Mouse (Mus musculus) thymus, adult 18-20 months (tissue): Measurements from ENCODE around the gene Slc16a1.

Source experiments
- DNase-seq, 2 experiments: peaks; one replicate each; pipeline ENCODE4 v3.0.0; 2022; ENCODE audit warnings: mixed read lengths in 2 of 2

Gene Slc16a1

DNA sequence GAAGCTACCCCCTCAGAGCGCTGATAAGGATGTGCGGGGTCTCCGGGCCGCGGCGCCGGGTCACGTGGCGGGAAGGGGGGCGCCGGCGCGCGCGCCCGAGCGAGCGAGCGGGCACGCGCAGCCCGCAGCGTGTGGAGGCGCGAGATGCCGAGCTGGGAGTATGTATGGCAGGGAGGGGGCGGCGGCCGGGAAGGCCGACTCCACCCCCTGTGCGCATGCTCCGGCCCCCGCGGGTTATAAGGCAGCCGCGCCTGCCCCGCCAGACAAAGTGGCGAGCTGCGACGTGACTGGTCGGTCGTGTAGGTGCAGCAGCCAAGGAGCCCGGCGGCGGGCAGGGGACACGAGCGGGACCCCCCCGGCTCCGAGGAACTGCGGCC lies at the start of gene Slc16a1:
Gene Slc16a1 (plus strand): TSS at position 266 of the 377 bp plus-strand sequence.
- peak; percentile 91 to 93 for DNase-seq

DNA sequence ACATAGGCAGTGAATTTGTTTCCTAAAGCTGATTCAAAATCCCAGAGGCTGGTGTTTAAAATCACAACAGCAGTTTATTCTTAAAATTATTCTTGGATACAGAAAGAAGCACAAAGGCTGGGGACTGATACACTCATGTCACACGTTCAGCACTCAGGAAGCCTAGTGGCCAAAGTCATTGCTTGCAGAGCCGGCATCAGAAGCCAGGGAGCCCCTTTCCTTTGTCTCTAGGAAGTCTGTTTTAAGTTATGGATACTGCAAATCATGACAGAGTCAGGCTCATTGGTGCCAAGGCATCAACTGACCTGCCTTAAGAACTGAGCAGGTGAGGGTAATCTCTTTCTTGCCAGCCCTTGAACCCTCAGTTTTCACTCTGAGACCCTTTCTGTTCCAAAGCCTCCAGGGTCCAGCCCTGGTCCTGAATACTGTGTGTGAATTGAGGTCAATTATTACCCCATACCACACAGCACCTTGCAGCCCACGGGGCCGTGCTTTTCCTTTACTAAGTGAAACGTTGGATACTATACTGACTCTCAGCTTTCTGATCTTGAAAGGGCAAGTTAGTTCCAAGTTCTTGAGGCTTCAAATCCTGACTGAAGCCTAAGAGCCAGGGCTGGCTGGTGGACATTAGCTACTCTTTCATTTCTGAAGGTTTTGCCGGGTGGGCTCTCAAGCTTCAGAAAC lies 41.9 kb upstream of the Slc16a1 start:
- no peak for DNase-seq

DNA sequence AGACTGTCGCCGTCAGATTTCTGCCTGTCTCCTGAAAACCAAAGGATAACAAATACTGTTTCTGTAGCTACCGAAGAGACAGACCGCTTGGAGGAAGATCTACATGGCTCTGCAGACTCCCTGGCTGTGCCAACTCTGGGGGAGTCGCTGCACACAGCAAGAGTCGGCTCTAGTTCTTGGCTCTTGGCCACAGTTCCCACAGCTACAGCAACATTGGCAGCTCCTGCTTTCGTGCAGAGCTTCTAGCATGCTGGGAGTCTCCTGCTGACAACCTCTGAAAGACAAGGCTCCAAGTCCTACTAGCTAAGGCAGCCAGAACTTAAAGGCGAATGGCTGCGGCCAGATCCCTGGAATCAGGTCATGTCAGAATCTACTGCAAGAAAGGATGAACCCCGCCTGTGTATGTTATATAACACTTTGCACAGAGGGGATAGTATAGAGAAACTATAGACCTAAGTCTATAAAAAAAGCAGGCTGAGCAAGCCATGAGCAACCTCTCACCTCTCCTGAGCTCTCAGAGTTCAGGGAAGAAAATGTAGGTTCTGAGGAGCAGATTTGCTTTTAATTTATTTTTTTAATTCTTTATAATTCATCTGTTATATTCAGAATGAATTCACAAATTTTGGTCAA lies 41.2 kb upstream of the Slc16a1 start:
- DNase-seq: no peak

DNA sequence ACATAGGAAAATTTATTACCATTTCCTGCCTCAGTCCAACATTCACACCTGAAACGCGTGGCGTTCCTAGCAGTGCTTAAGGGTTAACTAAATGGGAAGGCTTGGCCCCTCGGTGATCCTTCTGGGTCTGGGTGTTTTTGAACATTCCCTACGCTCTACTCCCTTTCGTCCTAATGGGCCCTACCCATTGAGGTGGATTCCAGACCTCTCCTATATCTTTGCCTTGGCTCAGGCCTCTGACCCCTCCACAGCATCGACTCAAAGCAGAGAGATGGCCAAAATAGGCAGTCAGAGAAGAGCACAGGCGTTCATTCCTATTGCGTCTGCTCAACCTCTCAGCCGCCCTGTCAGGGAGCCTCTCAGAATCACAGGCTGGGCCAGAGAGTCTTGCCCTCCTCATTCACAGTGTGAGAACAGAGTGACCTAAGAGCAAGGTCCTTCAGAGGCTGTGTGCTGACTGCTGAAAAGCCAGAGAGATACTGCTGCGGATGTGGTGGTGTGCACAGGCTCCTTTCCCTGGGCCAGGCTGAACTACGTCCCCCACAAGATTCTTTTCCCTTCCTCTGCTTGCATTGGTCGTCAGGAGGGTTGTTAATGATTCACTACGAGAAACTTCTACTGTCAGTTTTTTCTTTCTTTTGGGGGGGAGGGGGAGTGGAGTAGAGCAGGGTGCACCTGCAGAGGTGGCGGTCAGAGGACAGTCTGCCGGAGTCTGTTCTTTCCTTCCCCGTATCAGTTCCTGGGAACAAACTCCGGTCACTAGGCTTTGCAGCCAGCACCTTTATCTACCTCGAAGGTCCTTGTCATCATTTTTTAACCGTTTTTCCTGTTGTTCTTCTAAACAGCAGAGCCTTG lies 38.9 kb upstream of the Slc16a1 start:
- no peak for DNase-seq

DNA sequence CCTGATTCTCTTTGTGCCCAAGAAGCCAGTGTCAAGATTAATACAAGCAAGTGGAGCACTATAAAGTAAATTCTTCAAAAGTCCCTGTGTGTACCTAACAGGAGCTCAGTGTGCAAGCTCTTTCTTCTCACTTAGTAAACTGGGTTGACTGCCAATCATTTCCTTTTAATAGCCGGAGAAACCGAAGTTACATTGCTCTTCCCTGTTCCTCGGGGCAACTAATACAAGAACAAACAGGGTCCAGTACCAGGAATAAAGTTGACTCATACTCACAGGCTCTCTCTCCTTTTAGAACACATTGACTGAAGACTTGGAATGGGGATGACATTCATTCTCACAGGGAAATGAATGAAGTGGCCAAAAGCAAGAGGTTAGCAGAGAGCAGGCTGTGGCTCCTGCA lies 37.8 kb upstream of the Slc16a1 start:
- no peak for DNase-seq

DNA sequence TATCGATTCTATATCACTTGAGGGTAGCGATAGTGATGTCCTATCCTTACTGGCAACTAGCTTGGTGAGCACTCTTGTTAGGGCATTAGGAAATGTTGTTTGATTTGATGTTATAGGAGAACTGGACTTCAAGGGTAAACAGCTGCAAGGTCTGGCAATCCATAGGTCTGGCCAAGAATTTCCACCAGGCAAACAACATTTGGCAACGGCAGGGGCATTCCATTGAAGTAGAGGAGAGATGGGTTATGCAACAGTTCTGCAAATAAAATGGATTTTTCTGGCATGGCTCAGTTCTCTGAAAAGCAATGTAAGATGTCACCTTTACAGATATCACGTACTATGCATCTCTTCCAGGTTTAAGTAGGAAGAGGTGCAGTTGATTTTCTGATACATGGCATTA lies 36.8 kb upstream of the Slc16a1 start:
- no peak for DNase-seq

DNA sequence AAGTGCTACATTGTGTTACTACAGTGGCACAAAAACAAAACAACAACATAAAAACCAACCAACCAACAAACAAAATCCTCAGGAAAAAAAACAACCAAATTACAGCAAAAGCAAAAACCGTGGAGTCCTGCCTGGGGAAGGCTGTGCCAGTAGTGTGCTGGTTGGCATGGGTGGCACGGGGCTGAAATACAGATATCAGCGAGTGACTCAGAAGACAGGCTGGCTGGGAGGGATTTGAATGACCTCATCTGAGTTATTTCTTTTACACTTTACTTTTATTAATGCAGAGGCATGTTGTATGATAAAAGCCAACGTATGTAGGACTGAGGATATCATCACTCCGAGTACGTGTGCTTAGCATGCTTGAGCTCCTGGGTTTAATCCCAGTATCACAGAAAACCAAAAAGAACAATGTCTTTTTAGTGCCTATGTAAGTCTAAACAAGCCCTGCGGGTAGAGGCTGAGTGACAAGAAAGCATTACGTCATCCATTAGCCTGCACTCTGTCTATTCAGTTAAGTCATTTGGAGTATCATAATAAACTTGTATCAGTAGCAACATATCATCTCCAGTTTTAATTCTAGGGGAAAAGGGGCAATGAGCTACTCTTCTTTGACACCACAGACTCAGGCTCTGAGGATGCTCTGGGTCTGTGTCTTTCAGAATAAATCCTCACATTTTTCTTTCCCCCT lies 28.6 kb upstream of the Slc16a1 start:
- DNase-seq: no peak

DNA sequence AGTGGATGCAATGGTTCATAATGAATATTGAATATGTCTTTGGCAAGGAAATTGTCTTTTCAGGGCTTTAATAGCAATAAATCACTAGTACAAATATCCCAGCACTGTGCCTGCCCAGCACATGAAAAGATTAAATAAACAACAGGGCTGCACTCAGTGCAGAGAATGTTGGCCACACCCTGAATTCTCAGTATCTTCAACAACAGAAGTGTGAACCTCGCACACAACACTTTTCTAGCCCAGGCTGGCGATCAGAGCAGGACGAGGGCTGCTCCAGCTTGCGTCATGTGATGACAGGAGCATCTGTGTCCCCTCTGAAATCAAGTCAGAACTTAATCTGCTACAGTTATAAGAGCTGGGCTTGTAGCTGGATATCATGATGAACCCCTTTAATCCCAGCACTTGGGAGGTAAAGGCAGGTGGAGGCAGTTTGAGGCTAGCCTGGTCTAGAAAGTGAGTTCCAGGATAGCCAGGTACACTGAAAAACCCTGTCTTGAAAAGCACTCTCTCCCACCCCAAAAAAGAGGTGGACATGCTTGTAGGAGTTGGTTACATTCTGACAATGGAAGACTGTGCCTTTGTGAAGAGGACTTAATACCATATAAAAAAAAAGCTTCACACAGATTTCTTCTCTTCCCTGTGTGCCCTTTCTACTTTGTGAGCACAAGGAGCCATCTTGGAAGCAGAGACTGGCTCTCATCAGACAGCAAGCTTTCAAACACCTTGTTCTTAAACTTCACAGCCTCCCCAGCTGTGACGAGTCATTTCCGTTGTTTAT lies 27.8 kb upstream of the Slc16a1 start:
- no peak for DNase-seq

DNA sequence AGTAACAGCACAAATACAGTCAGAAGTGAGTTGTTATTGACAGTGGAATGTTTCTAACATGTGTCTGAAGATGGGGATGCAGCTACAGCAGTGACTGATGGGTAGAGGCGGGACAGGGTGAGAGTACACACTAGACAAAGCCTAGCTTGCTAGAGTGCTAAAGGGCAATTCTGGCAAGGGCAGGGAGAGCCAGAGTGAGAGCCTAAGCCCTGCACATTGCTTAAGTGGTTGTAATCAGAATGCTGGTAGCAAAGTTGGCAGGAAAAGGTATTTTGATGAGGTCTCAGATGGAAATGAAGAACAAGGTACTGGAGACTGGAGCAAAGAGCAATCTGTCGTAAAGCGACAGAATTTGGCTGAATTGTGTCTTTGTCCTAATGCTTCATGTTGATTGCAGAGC lies 26.5 kb upstream of the Slc16a1 start:
- no peak for DNase-seq

DNA sequence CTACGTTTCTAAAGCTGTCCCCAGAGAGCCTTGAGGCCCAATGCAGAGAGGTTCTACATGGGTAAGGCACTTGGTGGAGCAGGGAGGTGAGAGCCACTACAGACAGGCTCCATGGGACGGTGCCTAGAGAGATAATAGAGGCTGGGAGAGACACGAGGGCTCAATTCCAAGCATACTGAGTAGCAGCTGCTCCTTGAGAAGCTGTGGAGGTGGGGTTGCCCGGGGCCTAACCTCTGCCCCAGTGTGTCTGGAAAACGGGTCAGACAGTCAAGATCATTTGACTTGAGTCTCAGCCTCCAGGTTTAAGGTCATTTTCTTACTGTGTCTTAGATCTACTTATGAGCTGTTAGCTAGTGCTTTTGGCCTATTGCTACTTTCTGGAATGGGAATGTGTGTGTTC lies 25.4 kb upstream of the Slc16a1 start:
- DNase-seq: no peak

DNA sequence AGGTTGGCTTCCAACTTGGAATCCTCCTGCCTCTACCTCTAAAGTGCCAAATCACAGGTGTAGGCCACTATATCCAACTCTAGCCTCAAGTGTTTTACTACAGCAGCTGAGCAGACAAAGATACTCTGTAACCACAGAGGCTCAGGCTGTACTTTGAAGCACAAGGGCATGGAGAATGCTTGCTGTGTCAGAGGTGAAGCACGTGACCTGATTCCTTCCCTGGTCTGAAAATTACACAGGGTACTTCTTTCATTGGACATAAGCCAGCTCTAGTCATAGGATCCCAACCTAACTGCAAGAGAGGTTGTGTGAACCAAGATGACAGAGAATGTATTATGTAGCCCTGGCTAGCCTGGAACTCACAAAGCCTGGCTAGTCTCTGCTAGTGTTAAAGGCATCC lies 24.4 kb upstream of the Slc16a1 start:
- no peak for DNase-seq

DNA sequence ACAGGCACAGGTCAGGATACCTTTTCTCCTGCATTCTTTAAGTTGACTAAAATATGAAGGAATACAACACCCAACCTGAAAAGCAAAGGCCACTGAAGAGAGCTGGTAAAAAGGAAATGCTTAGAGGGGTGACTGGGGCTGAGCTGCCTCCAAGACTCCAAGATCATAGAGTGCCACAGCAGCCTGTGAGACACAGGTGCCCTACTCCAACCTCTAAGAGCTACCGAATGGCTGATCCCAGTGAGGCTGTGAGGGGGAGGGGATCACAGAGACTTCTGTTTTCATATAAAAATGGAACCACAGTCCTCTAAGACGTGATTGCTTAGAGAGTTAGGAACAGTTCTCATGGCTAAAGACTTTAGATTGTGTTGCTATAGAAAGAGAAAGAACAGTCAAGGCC lies 23.3 kb upstream of the Slc16a1 start:
- no peak for DNase-seq

DNA sequence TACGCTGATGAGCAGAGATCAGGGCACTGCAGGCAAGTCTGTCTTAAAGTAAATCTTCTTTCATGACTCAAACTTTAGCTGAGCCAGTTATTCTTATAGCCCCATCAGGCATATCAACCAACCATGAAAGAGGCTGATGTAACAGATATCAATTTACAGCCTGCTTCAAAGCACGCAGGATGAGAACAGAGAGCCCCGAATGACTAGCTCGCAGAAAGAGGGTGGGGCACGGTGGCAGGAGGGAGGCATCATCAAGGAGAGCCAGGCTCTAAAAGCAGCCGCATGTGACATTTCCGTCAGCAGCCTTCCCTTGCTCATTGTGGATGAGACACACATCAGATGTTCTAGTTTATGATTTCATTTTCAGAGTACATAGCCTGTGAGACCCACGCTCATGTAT lies 22.3 kb upstream of the Slc16a1 start:
- peak; percentile 49 to 69 for DNase-seq

DNA sequence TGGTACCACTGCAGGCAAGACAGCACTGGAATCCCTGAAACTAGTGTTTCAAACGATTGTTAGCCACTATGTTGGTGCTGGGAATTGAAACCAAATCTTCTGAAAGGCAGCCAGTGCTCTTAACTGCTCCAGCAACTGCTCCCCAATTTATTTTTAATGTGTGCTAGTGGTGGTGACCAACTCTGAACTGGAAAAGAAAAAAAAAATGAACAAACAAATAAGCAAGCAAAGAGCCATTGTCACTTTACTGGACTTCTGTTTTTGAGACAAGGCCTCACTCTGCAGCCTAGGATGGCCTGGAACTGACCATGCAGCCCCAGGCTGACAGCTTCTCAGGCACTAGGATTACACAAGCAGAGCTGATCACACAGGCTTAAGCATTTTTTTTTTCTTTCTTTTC lies 16.6 kb upstream of the Slc16a1 start:
- no peak for DNase-seq

DNA sequence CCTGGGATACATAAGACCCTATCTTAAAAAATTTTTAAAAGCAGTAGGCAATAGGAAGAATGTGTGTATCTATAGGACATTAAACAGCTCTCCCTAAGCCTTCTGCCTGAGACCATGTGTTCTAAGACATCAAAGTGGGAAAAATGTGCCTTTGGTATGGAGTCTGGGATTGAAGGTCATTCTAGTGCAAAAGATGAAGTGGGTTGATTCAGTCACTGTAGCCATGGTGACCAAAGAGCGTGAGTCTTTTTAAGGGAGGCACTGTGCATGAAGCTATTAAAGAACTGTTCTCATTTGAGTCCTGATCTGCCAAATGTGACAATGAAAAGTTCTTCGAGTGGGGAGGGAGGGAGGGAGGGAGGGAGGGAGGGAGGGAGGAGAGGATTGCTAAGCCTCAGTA lies 8.7 kb upstream of the Slc16a1 start:
- no peak for DNase-seq

DNA sequence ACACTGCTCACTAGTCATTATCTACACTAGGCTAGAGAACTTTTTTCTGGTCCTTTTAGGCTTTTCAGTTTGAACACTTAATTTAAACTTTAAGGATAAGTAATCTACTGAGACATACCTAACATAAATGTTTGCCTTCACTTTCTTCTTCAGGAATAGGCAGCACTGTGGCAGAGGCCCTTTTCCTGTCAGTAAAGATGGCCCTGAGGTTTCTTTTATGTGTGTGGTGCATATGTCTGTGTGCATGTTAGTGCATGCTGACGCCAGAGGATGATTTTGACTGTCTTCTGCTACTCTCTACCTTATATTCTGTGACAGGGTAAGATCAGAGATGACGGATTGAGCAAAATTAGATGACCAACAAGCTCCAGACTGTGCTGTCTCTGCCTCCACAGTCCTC lies 7.5 kb upstream of the Slc16a1 start:
- DNase-seq: peak in 1 of 2 experiments; percentile 30

DNA sequence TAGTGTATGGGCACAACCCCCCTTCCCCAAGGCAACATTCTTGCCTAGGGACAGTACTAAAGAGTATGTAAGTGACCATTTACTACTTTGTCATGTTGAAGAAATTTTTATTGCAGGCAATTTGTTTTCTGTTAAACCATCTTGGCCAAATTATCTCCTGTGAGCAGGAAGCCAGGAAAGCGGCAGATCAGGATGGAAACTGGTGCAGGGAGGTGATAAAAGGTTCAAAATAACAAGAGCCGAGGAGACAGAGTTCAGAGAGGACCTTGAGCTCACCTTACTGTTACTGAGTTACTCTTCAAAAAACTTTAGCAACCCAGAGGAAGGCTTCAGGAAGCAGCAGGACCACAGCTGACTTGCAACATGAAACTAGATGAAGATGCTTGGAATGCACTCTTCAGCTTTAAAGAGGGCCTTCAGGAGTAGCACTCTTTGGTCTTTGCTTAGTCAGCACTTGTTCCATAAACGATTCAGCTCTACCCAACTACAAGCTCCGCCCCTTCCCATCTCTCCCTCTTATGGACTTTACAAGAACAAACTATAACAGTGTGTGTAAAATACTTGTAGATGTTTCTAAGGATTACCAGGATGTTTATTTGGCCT lies 5.8 kb upstream of the Slc16a1 start:
- no peak for DNase-seq

DNA sequence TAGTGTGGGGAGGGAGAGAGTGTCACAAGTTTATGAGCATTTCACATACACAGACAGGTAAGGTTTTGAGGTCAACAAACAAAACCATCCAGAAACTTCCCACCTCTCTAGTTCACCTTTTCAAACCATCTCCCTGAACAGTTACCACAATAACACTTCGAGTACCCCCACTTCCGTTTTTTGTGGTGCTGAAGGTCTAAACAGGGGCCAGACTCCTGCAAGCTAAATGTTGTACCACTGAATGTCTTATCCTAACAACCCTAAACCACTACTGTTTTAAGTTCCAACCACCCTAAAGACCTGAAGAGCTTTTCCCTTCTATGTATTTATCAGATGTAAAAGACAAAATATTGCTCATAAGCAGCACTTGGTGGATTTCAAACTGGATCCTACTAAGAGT lies 2.0 kb upstream of the Slc16a1 start:
- no peak for DNase-seq

DNA sequence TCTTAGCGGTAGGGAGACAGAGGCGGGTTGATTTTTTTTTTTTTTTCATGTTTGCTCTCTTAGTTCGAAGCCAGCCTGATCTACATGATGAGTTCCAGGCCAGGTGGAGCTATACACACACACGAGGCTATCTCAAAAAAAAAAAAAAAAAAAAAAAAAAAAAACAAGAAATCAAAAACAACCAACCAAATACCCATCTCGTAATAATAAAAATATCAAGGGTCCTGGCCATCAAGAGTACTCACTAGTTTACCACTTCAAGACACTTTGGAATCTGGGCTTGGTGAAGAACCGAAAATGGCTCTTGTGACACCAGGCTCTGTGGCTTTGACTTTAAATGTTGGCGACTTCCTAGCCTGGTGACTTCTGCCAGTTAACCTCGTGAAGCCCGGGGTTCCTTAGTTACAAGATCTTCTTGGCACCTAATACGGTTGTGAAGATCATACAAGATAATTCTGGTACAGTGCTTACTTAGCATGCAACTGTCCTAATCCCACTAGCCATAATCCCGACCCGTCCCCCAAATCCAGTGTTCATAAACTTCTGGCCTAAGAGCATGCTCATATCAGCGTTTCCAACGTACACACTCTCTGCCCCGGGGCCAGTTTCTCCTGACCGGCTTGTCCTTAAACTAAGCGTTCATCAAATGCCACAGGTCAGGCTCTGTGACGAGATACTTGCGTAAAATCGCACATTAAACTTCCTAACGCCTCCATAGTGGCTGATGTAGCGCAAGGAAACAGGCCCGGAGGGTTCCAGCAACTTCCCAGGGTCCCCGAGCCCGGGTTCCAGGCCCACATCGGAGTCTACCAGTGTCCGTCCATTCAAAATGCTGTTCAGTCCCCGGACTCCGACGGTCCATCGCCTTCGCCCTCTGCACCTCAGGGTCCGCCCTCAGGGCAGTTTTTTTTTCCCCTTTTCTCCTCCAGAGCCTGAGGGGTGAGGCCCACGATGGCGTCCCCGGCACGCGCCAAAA lies 753 bp upstream of the Slc16a1 start:
- no peak for DNase-seq

DNA sequence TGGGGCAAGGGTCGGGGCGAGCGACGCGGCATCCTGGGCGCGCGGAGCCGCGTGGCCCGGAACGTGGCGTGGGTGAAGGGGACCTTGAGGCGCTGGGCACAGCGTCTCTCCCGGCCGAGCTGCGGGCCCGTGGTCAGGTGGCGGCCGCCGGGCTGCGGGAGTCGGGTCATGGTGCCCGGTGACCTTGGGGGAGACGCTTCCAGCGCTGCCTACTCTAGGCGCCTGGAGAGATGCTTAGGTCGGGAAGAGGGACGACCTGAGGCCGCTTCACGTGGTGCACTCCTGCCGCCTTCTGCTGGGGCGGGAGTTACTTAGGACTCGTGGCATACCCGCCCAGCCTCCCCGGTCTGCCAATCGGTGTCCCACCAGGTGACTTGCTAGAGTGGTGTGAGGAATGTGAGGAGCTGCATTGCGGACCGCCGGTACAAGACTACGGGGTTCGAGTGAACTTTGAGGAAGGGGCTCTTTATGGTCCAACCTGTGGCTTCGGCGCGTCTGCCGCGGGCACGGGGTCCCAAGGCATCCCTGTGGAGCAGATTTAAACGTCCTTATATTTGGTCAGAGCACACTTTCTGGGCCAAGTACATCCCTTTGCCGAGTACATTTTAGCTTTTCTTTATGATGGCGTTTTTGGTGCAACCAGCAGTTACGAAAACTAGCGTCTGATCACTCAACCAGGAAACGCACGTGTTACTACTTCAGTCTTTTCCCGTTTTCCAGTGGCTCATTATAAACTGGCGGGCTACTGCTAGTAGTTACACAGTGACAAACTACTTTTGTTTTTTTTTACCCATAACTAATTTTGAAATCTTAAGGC lies 672 bp downstream of the Slc16a1 start:
- peak; percentile 50 to 66 for DNase-seq
